Mouse (Mus musculus) brain, embryonic 14.5 days (tissue): Measurements from ENCODE around the gene Apof.

Experiments used
- CTCF ChIP-seq: fragments of 200-500 bp; IDR thresholded peaks from 2 replicates; pipeline ENCODE4 v1.5.1; 2012; ENCODE audit warnings: inconsistent platforms, mild to moderate bottlenecking, moderate library complexity, borderline replicate concordance; ENCODE audit not compliant: insufficient read depth, insufficient read length; ENCODE audit errors: extremely low read depth
- POLR2A ChIP-seq: fragments of 200-500 bp; IDR thresholded peaks from 2 replicates; pipeline ENCODE4 v1.6.1; 2012; ENCODE audit warnings: mild to moderate bottlenecking, inconsistent platforms, borderline replicate concordance; ENCODE audit not compliant: poor library complexity, insufficient read depth, insufficient read length, severe bottlenecking; ENCODE audit errors: extremely low read depth

- TF ChIP-seq POLR2A: no peak
- no peak for TF ChIP-seq CTCF
Observed at GRCm38 (mm10) chr10:128228009-128228408, 40.5 kb upstream of the Apof start.
